Mouse (Mus musculus) urinary bladder, adult 18-20 months (tissue): ENCODE results near the gene Acad12.
"Not testable (repeated sequence)": the region's sequence is repeated elsewhere in the genome, so short reads cannot be mapped to it uniquely, and the experiment has no call there.

Source experiments
- DNase-seq, 2 experiments: peaks; one replicate each; pipeline ENCODE4 v3.0.0; 2022; ENCODE audit warnings: low spot score in 2 of 2, mixed read lengths in 2 of 2

Gene Acad12

DNA sequence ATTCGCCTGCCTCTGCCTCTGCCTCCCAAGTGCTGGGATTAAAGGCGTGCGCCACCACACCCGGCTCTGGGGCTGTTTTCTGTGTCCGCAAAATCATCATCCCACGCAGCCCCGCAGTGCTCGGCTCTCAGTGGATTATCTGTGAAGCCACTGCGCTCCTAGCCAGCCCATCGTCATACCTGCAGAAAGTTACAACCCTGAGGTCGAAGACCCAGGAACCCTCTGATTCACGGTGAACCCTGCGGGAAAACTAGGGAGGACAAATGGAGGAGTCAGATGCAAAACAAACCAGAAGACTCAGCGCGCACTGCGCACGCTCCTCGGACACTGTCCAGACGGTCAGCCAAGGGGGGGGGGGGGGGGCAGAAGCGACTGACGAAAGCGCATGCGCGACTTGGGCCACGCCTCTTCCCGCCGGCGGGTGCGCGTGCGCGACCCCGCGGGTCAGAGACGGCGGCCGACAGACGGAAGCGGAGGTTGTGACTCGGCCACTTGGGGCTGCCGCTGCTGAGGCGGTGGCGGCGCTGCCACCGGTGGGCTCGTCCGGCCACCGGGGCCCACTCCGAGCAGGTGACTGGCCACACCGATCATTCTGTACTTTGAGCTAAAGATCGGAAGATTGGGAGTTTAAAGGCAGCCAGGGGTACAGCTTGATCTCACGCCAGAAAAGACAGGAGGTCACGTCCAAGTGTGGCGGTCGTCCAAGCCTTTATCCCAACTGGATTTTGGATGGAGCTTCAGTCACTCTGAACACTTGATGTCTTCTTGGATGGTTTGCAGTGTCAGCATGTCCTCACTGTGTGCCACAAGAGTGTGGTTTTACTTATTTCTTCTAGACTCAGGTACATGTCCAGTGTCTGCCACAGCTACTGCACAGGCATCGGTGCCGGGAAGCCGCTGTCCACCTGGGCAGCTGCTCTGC is at the start of gene Acad12:
Gene Acad12, minus strand, starts transcription at position 347 of the 922 bp plus-strand sequence.
- peak; percentile 70 to 75 for DNase-seq

DNA sequence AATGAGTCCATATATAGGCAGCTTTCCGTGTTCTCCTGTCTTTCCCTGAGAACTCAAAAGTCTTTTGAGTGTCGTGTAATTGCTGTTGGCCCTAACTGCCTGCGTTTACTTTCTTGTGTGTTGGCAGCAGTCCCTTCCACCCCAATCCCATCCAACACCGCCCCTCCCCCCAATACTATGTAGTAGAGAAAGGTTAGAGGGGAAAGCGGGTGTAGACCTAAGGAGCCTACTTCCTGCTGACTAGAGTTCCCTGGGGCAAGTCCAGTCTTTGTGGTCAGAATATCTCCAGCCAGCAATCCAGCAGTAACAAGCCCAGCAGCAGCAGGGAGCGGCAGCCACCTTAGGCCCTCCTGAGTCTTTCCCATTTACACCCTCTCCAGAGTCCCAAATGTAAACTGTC is 49.7 kb upstream of the Acad12 start:
- DNase-seq: no peak

DNA sequence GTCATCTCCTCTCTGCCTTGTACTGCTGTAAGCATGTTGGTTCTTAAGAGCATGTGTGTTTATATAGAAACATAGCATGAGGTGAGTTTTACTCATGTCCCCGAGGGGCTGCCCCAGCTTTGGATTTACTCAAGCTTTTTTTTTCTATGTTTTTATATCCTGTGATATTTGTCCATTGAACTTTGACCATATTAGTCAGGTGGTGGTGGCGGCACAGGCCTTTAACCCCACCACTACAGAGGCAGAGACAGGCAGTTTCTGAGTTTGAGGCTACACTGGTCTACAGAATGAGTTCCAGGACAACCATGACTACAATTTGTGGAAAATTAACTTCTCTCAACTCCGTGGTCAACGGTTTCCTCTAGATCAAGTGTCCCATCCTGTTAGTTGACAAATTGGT is 48.3 kb upstream of the Acad12 start:
- no peak for DNase-seq

GRCm38 (mm10) chr5:121664971-121665370 is 46.2 kb upstream of the Acad12 start:
- no peak for DNase-seq

DNA sequence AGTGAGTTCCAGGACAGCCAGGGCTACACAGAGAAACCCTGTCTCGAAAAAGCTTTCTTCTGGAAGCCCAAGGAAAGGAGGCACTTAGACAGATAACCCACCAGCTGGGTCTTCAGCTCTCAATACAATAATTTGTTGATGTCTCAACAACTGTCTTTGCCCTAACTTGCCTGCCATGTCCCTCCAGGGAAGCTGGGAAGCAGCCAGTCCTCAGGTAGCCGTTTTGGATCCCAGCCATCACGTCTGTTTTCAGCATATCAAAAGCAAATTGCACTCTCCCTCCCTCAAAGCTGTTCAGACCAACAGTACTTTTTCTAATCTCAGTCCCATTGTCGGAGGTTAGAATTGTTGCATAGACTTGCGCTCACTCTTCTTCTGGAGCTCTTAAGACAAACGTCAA is 45.3 kb upstream of the Acad12 start:
- no peak for DNase-seq

- DNase-seq: no peak
These were observed 44.7 kb upstream of the Acad12 start for GRCm38 (mm10) chr5:121663456-121663855.

GRCm38 (mm10) chr5:121661494-121661893 is 42.8 kb upstream of the Acad12 start:
- DNase-seq: no peak

GRCm38 (mm10) chr5:121660897-121661254 is 42.1 kb upstream of the Acad12 start:
- DNase-seq: peak in 1 of 2 experiments; percentile 46

- DNase-seq: peak; percentile 89 to 90
These were observed 41.5 kb upstream of the Acad12 start, which contains the start of the genes Acad10 and Brap for GRCm38 (mm10) chr5:121660059-121660896. Gene Acad10 (minus strand): TSS chr5:121660514. Gene Brap (plus strand): TSS chr5:121660563.

DNA sequence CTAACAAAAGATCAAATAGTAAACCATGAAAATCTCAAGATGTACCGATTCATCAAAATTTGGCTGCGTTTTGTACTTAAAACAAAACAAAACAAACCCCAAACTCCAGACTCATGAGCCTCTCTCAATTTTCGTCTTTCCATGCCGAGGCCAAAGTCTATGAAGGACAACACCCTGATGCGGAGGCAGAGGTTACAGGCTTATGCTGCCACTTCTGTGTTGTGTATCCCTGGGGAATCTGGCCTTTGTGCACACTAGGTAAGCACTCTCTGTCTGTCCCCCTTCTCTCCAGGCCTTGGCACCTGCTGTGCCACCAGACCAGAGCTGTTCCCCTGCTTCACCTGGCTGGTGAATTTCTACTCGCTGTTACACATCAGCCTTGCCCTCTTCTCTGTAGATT is 38.9 kb upstream of the Acad12 start:
- DNase-seq: not testable (repeated sequence)

GRCm38 (mm10) chr5:121656866-121657265 is 38.1 kb upstream of the Acad12 start:
- DNase-seq: not testable (repeated sequence)

DNA sequence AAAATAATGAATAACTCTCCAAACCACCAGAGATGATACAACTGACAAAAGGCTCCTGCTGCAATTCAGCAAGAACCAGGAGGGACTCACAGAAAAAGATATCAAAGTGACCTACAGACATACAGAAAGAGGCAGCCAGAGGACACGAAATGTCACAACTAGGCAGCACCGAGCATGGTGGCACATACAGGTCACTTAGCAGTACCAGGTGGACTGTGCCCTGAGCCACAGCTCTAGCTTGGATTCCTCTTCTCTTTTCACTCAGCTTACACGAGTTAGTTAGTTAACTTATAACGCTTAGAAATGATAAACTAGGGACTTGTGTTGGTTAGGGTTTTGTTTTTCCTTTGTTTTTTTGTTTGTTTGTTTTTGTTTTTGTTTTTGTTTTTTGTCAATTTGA is 35.8 kb upstream of the Acad12 start:
- no peak for DNase-seq

- no peak for DNase-seq
These were observed 30.4 kb upstream of the Acad12 start for GRCm38 (mm10) chr5:121649134-121649533.

GRCm38 (mm10) chr5:121639601-121640000 is 20.9 kb upstream of the Acad12 start:
- DNase-seq: no peak

- no peak for DNase-seq
These were observed 18.6 kb upstream of the Acad12 start for GRCm38 (mm10) chr5:121637296-121637695.

DNA sequence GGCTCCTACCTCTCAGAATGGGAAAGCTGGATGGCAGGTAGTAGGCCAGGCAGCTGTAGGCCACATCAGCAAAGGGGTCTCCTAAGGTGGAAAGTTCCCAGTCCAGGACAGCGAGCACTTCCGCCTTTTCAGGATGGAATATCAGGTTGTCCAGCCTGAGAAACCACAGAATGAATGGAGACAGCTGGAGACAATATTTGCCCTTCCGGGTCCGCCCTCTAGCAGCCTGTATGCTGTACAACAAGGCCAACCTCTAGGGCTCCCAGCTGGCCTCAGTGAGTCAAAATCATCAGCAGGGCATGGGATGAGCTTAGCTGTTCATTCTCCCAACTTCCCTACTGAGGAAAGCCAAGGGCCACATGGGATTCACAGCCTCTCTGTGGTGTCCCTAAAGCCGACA is 15.9 kb upstream of the Acad12 start:
- no peak for DNase-seq

DNA sequence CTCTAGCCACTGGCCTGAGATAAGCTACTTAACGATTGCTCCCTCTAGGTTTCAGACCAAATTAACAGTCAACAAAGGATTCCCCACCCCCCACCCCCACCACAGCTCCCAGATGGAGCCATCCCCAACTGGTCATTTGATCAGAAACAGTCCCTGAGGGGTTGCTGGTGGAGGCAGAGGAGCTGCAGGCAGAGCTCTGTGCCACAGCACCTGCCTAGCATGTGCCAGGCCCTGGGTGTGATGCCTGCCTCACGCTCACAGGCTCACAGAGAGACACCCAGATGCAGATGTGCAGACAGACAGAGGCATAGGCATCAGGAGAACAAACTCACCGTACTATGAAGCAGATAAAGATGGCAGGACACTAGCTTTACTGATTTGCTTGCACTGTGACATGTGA is 14.1 kb upstream of the Acad12 start:
- DNase-seq: no peak

GRCm38 (mm10) chr5:121631106-121631647 is 12.4 kb upstream of the Acad12 start:
- not testable (repeated sequence) for DNase-seq

DNA sequence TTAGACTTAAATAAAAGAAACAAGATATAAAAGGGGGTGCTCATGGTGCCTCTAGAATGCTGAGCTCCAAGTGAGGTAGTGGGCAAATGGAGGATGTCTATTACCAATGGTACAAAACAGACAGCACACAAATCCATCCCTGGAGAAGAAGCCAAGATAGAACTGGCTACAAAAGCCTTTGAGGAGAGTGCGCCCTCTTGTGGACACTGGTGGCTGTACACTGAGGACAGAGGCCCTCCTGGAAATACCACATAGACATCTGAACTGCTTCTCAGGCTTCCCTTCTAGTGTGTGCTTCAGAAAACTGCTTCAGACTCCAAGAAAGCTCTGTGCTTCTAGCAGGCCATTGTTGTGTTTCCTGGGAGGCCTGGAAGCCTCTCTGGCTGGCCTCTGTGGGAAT is 9.1 kb upstream of the Acad12 start:
- peak; percentile 40 to 54 for DNase-seq

- DNase-seq: no peak
These were observed 4.5 kb upstream of the Acad12 start for GRCm38 (mm10) chr5:121623241-121623640.

DNA sequence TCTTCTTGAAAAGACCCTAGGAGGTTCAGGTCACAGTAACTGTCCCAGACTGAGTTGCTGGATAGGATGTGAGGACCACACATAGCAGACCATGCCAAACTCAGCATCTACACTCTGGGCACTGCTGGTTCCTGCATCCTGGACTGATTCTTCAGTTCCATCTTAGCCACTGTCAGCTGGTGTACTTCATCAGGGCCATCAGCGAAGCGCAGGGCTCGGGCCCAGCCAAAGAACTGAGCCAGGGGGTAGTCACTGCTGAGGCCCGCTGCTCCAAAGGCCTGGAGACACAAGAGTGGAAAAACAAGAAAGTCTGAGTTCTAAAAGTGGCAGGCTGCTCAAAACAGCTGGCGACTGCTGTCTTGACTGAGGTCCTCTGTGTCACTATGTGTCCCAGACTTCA is 2.4 kb upstream of the Acad12 start:
- no peak for DNase-seq

DNA sequence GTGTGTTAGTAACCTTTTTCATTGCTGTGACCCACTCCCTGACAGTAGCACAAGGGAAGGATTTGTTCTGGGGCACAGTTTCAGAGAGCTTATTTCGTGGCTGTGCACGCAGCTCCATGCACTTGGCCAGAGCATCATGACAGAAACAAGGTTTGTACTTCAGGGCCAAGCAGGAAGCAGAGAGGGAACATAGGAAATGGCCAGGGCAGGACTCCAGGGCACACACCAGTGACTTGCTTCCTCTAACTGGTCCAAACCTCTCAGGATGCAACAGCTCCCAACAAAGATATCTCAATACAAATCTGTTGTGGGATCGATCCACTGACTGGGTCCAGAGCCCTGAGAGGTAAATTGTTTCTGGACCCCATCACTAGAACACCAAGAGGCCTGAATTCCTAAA is 3.8 kb downstream of the Acad12 start:
- not testable (repeated sequence) for DNase-seq
